Mouse (Mus musculus): ENCODE measurements around the gene Iqschfp. TPM values are rescaled to one million over a fixed set of nuclear protein-coding genes. Genes with fewer than 3 reads are reported as not detected.

The Iqschfp gene
- polyA plus RNA-seq, 1 experiment from 2014 or later = not detected

DNA sequence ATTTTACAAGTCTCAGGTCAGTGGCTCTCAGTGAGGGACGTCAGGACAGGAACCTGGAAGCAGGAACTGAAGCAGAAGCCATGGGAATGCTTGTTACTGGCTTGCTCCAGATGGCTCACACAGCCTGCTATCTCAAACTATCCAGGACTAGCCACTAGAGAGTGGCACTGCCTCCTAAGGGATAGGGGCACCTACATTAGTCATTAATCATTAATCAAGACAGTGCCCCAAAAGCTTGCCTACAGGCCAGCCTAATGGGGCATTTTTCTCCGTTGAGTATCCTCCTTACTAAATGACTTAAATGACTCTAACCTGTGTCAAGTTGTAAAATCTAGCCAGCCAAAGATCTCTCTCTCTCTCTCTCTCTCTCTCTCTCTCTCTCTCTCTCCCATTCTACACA is 486.8 kb downstream of the Iqschfp start:
- no peak overlapping the region for H3K27ac ChIP-seq
- H3K4me2 ChIP-seq = no peak overlapping the region
- no peaks in the 10 kb centered on the region for H3K9me3 ChIP-seq
- ATAC-seq (ENCODE audit: borderline replicate concordance, extremely low read depth, low FRiP score, low TSS enrichment) = no peak
- H3K36me3 ChIP-seq = no peaks in the 10 kb centered on the region
- H3K9ac ChIP-seq = no peak overlapping the region
- no peaks in the 10 kb centered on the region for H3K27me3 ChIP-seq
- 67% methylated on average over 2 of the region's 2 CpGs for WGBS
- H3K4me3 ChIP-seq = no peak overlapping the region
- H3K4me1 ChIP-seq = 0 out of 2 replicates have a peak, but pooled peaks cover 6% of the 10 kb centered on the region

DNA sequence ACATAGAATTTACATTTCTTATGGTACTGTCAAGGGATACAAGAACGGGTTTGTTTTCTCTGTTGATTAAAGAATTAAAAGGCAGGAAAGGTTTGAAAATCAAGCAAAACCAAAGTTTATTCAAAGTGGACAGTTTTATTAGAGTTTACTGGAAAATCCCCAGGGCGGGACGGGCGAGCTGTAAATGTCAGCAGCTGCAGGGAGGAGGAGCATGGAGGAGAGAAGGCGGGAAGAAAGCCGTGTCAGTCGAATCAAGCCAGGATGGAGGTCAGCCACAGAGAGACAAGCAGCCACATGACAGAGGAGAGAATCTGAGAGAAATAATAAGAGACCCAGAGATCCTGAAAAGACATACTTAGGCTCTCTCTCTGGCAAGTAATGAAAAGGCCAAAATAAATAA is 487.2 kb downstream of the Iqschfp start:
- Histone ChIP-seq H3K9me3 (no peaks in the 10 kb centered on the region), H3K4me2 (no peak overlapping the region), H3K36me3 (no peaks in the 10 kb centered on the region), H3K4me3 (no peak overlapping the region), H3K4me1 (0 out of 2 replicates have a peak, but pooled peaks cover 6% of the 10 kb centered on the region), H3K27me3 (no peaks in the 10 kb centered on the region), H3K9ac (no peak overlapping the region), H3K27ac (no peak overlapping the region)
- WGBS = 44% methylated on average over 7 of the region's 7 CpGs
- no peak for ATAC-seq (ENCODE audit: borderline replicate concordance, extremely low read depth, low FRiP score, low TSS enrichment)

DNA sequence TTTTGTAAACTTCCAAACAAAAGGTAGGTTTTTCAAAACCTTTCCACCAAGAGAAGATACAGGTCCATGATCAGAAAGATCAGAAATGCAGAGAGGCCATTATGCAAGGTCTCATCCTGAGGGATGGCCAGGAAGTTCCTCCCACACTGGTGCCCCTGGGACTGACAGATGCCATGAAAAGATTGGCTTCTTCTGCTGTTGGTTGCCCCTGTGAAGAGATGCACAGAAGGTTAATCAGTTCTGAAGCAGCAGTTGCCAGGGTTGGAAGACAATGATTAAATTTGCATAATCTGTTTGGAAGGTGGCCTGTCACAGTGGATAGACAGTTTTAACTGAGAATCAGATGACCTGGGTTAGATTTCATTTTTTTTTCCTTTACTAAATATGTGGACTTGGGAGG is 491.6 kb downstream of the Iqschfp start:
- Histone ChIP-seq H3K36me3 (no peaks in the 10 kb centered on the region), H3K4me1 (no peaks in the 10 kb centered on the region), H3K4me3 (no peak overlapping the region), H3K9ac (no peak overlapping the region), H3K9me3 (no peaks in the 10 kb centered on the region), H3K27me3 (no peaks in the 10 kb centered on the region), H3K27ac (no peak overlapping the region), H3K4me2 (no peak overlapping the region)
- ATAC-seq (ENCODE audit: borderline replicate concordance, extremely low read depth, low FRiP score, low TSS enrichment) = no peak

DNA sequence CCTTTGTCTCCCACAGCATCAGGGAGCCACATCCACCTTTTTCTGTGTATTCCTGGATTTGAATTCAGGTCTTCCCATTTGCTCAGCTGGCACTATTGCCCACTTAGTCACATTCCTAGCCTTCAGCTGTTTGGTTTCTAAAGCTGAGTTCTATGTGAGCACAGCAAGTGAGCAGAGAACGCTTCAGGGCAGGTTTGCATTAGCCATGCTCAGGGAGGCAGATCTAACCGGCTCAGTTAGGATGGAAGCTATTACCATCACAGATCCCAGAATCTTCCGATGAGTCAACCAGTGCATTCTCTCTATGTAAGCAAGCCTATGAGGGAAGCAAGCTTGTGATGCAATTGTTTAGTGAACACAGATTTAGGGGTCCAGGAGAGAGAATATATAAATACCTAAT is 493.5 kb downstream of the Iqschfp start:
- H3K36me3 ChIP-seq = no peaks in the 10 kb centered on the region
- no peak overlapping the region for H3K4me2 ChIP-seq
- H3K9ac ChIP-seq = no peak overlapping the region
- no peaks in the 10 kb centered on the region for H3K4me1 ChIP-seq
- H3K27ac ChIP-seq = no peak overlapping the region
- H3K27me3 ChIP-seq = no peaks in the 10 kb centered on the region
- no peak overlapping the region for H3K4me3 ChIP-seq
- no peak for ATAC-seq (ENCODE audit: borderline replicate concordance, extremely low read depth, low FRiP score, low TSS enrichment)
- 87% methylated on average over 3 of the region's 3 CpGs for WGBS
- no peaks in the 10 kb centered on the region for H3K9me3 ChIP-seq

DNA sequence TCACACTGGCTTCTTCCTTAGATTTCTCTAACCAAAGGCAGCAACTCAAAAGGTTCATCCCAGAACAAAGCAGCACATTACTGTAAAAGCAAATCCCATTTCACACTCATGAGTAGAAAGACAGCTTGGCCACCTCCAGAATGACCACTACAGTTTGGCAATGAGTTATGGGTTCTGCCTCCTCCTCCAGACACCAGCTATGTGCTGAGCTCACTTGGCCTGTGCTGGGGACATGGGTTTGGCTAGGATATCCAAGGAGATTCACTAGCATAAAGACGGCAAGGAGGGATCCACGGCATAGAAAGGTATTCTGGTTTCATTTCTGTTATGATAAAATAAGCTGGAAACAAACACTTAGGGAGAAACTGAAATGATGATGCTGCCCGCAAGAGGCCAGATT is 496.0 kb downstream of the Iqschfp start:
- Histone ChIP-seq H3K27me3 (no peaks in the 10 kb centered on the region), H3K27ac (no peak overlapping the region), H3K4me3 (no peak overlapping the region), H3K4me1 (no peaks in the 10 kb centered on the region), H3K4me2 (no peak overlapping the region), H3K36me3 (no peaks in the 10 kb centered on the region), H3K9ac (no peak overlapping the region), H3K9me3 (no peaks in the 10 kb centered on the region)
- ATAC-seq (ENCODE audit: borderline replicate concordance, extremely low read depth, low FRiP score, low TSS enrichment) = no peak
- 83% methylated on average over 3 of the region's 3 CpGs for WGBS

DNA sequence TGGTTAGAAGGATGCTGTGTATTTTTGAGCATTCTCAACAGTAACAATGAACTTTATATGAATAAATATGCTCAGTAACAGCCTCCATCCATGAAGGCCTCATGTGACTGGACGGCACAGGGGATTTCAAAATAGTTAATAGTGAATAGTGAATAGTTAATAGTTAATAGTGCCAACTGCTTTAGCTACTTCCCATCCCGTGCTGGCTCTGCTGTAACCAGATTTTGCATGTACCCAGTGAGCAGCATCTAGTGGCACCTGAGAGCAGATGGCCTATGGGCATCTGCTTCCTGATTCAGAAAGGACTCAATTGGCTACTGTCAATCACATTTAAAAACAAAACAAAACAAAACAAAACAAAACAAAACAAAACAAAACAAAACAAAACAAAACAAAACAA is 501.5 kb downstream of the Iqschfp start:
- Histone ChIP-seq H3K9me3 (no peaks in the 10 kb centered on the region), H3K4me2 (no peak overlapping the region), H3K36me3 (no peaks in the 10 kb centered on the region), H3K27me3 (no peaks in the 10 kb centered on the region), H3K9ac (no peak overlapping the region), H3K4me3 (no peak overlapping the region), H3K27ac (no peak overlapping the region), H3K4me1 (no peaks in the 10 kb centered on the region)
- no peak for ATAC-seq (ENCODE audit: borderline replicate concordance, extremely low read depth, low FRiP score, low TSS enrichment)
- 57% methylated on average over 2 of the region's 2 CpGs for WGBS

DNA sequence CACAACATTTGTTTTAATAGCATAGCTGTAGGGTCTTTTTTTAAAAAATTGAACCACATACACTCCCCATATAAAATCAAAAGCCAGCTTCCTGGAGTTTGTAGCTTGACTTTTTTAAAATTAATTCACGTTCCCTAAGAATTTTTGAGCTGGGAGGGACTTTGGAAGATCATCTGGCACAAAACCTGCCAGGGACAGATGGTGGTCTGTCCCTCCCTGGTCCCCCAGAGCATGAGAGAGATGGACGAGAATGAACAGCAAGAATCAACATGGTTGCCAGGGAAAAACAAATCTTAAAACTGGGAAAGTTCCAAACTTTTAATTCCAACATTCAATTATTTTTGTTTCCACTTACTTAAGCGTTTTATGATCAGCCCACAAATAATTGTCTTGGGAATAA is 506.7 kb downstream of the Iqschfp start:
- no peaks in the 10 kb centered on the region for H3K27me3 ChIP-seq
- H3K4me3 ChIP-seq = no peak overlapping the region
- no peak overlapping the region for H3K9ac ChIP-seq
- H3K4me2 ChIP-seq = no peak overlapping the region
- no peaks in the 10 kb centered on the region for H3K4me1 ChIP-seq
- WGBS = 66% methylated on average over 3 of the region's 3 CpGs
- H3K27ac ChIP-seq = no peak overlapping the region
- H3K36me3 ChIP-seq = no peaks in the 10 kb centered on the region
- no peaks in the 10 kb centered on the region for H3K9me3 ChIP-seq
- no peak for ATAC-seq (ENCODE audit: borderline replicate concordance, extremely low read depth, low FRiP score, low TSS enrichment)

DNA sequence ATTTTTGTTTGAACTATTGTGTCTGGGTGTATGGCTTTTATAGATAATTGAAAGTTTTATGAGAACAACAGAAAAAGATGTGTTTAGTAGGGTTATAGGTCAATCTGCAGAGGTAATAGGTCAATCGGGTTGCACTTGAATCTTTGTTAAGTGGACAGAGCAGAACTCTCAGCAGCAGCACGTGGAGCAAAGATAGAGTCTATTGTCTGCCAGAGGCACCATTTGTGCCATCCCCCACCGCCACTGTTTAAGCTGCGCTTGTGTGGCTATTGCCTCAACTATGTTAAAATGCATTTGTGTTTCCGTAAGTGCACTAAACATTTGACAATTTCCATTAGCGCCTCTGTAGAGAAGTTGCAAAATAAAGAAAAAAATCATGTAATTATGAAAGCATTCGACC is 508.1 kb downstream of the Iqschfp start:
- H3K4me2 ChIP-seq = no peak overlapping the region
- no peak overlapping the region for H3K9ac ChIP-seq
- no peaks in the 10 kb centered on the region for H3K9me3 ChIP-seq
- H3K4me3 ChIP-seq = no peak overlapping the region
- H3K27ac ChIP-seq = no peak overlapping the region
- 74% methylated on average over 7 of the region's 7 CpGs for WGBS
- no peaks in the 10 kb centered on the region for H3K4me1 ChIP-seq
- H3K27me3 ChIP-seq = no peaks in the 10 kb centered on the region
- ATAC-seq (ENCODE audit: borderline replicate concordance, extremely low read depth, low FRiP score, low TSS enrichment) = no peak
- no peaks in the 10 kb centered on the region for H3K36me3 ChIP-seq

DNA sequence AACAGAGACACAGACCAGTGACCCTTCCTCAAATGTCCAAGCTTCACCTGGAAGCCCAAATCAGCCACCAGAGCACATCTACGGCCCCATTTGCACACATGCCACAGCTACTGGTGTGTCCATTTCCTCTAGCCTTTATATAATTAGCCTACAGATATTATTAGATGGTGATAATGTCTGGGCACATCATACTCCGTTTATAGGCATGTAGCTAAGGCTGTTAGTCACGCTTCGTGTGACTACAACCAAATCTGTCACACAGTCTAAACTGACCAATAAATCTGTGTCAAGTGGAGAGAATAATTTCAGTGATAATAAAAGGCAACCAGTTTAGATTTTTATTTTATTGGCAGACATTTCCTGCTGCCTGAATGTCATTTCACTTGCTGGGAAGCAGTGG is 511.3 kb downstream of the Iqschfp start:
- no peaks in the 10 kb centered on the region for H3K36me3 ChIP-seq
- H3K4me1 ChIP-seq = no peaks in the 10 kb centered on the region
- no peak overlapping the region for H3K4me2 ChIP-seq
- no peak overlapping the region for H3K4me3 ChIP-seq
- no peak overlapping the region for H3K27ac ChIP-seq
- WGBS = 88% methylated on average over 4 of the region's 4 CpGs
- no peaks in the 10 kb centered on the region for H3K27me3 ChIP-seq
- H3K9ac ChIP-seq = no peak overlapping the region
- H3K9me3 ChIP-seq = no peaks in the 10 kb centered on the region
- no peak for ATAC-seq (ENCODE audit: borderline replicate concordance, extremely low read depth, low FRiP score, low TSS enrichment)

DNA sequence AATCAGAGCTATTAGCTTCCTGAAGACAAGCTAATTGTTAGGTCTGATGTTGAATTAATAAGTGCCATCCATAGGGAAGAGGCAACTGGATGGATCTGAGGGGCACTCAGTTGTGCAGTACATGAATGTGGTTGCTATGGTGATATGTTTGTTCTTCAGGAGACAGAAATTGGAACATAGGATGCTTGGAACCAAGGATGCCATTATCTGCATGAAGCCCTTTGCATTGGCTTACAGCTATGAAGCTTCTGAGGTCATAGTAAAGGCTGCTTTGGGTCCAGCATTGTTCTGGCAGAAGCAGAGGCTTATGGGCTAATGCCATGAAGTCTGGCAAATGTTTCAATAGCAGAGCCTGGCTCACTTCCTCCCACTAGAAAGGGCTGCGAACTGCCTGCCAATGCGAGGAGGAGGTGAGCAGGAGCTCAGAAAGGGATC is 511.8 kb downstream of the Iqschfp start:
- no peaks in the 10 kb centered on the region for H3K27me3 ChIP-seq
- H3K4me3 ChIP-seq = no peak overlapping the region
- no peaks in the 10 kb centered on the region for H3K4me1 ChIP-seq
- H3K4me2 ChIP-seq = no peak overlapping the region
- WGBS = 74% methylated on average over 2 of the region's 2 CpGs
- H3K27ac ChIP-seq = no peak overlapping the region
- no peaks in the 10 kb centered on the region for H3K9me3 ChIP-seq
- no peaks in the 10 kb centered on the region for H3K36me3 ChIP-seq
- no peak for ATAC-seq (ENCODE audit: borderline replicate concordance, extremely low read depth, low FRiP score, low TSS enrichment)
- no peak overlapping the region for H3K9ac ChIP-seq

DNA sequence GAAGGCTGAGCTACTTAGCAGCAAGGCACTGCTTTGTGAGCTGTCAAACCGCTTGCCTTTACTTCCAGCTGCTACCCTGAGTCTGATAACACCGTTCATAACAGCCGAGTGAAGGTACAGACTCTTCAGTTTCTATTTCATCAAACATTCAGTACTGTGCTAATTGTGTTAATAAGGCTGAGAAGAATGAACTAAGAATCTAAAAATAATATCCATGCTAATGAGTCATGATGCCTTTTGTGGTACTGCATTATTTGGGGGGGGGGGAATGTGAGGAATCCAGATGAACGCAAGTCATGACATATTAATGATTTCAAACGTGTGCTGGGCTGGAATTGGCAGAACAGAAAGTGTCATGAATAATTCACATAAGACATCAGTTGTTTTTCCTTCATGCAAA is 513.7 kb downstream of the Iqschfp start:
- no peaks in the 10 kb centered on the region for H3K4me1 ChIP-seq
- H3K4me3 ChIP-seq = no peak overlapping the region
- no peak overlapping the region for H3K27ac ChIP-seq
- H3K36me3 ChIP-seq = no peaks in the 10 kb centered on the region
- no peak overlapping the region for H3K4me2 ChIP-seq
- no peak for ATAC-seq (ENCODE audit: borderline replicate concordance, extremely low read depth, low FRiP score, low TSS enrichment)
- no peaks in the 10 kb centered on the region for H3K9me3 ChIP-seq
- H3K27me3 ChIP-seq = no peaks in the 10 kb centered on the region
- H3K9ac ChIP-seq = no peak overlapping the region
- 48% methylated on average over 5 of the region's 5 CpGs for WGBS

DNA sequence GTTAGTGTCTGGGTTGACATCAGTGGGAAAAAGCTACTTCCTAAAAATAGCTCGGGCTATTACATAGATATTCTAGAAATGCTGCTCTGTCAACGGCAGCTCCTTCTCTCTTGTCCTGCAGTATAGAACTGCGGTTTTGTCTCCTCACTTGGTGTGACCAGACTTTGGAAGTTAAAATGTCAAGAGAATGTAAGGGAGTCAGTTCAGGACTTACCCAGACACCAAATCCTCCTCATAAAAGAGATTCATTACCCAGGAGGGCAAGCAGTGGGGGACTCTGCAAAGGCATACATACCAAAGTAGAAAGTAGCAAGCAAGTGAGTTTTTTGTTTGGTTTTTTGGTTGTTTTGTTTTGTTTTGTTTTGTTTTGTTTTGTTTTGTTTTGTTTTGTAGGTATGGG is 520.2 kb downstream of the Iqschfp start:
- Histone ChIP-seq H3K9ac (no peak overlapping the region), H3K4me2 (no peak overlapping the region), H3K27ac (no peak overlapping the region), H3K27me3 (no peaks in the 10 kb centered on the region), H3K4me1 (no peaks in the 10 kb centered on the region), H3K36me3 (no peaks in the 10 kb centered on the region), H3K4me3 (no peak overlapping the region), H3K9me3 (no peaks in the 10 kb centered on the region)
- ATAC-seq (ENCODE audit: borderline replicate concordance, extremely low read depth, low FRiP score, low TSS enrichment) = no peak
- 55% methylated on average over 3 of the region's 3 CpGs for WGBS

DNA sequence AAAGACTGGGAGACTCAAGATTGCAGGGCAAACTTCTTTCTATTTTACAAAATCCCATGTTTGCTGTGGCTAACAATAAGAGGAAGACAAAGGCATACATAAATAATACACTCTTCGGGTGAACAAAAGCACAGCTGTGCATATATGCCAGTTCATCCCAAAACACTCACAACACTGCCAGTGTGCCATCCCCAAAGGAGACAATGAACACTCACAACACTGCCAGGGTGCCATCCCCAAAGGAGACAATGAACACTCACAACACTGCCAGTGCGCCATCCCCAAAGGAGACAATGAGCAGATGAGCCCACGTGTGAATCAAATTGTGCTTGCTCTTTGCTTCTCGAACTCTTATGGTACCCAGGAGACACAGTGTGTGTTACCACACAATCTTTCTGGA is 527.8 kb downstream of the Iqschfp start:
- no peak for ATAC-seq (ENCODE audit: borderline replicate concordance, extremely low read depth, low FRiP score, low TSS enrichment)
- Histone ChIP-seq H3K4me2 (no peak overlapping the region), H3K36me3 (no peaks in the 10 kb centered on the region), H3K9ac (no peak overlapping the region), H3K27me3 (no peaks in the 10 kb centered on the region), H3K27ac (no peak overlapping the region), H3K9me3 (no peaks in the 10 kb centered on the region), H3K4me3 (no peak overlapping the region), H3K4me1 (no peaks in the 10 kb centered on the region)
- 84% methylated on average over 4 of the region's 4 CpGs for WGBS
